Mouse (Mus musculus) lung, embryonic 16.5 days (tissue): ENCODE results near the gene Gria1. TPM values are rescaled to one million over a fixed set of nuclear protein-coding genes. Genes with fewer than 3 reads are reported as not detected.

Experiments
- ATAC-seq: fragments of 200-750 bp; cut with Nextera tagmentation; 2 replicates; pipeline ENCODE4 v1.8.0; 2017; ENCODE audit warnings: low read depth, mild to moderate bottlenecking, moderate library complexity
- H3K27ac ChIP-seq: fragments of 300-500 bp; sonication (generic); 2 replicates; pipeline ENCODE4 v1.5.1; 2014; ENCODE audit warnings: mild to moderate bottlenecking, control low read depth, low read length
- H3K27me3 ChIP-seq: fragments of 300-500 bp; sonication (generic); 2 replicates; pipeline ENCODE4 v1.6.1; 2014; ENCODE audit warnings: low read depth, low read length, mixed read lengths; ENCODE audit not compliant: control insufficient read depth, insufficient read depth
- H3K36me3 ChIP-seq: fragments of 300-500 bp; sonication (generic); 2 replicates; pipeline ENCODE4 v1.6.1; 2014; ENCODE audit warnings: low read length; ENCODE audit not compliant: control insufficient read depth, insufficient read depth
- H3K4me1 ChIP-seq: fragments of 300-500 bp; sonication (generic); replicated peaks from 2 replicates; pipeline ENCODE4 v1.6.1; 2014; ENCODE audit warnings: low read length, mixed read lengths; ENCODE audit not compliant: control insufficient read depth, insufficient read depth
- H3K4me2 ChIP-seq: fragments of 300-500 bp; sonication (generic); 2 replicates; pipeline ENCODE4 v1.6.1; 2014; ENCODE audit warnings: low read depth, low read length, control low read depth
- H3K4me3 ChIP-seq: fragments of 300-500 bp; sonication (generic); 2 replicates; pipeline ENCODE4 v1.5.1; 2014; ENCODE audit warnings: mild to moderate bottlenecking, low read length, control low read depth
- H3K9ac ChIP-seq: fragments of 300-500 bp; sonication (generic); 2 replicates; pipeline ENCODE4 v1.6.1; 2014; ENCODE audit warnings: low read length, control low read depth
- H3K9me3 ChIP-seq: fragments of 300-500 bp; sonication (generic); 2 replicates; pipeline ENCODE4 v1.6.1; 2016; ENCODE audit warnings: low read length; ENCODE audit not compliant: control insufficient read depth
- WGBS: fragments of 180-500 bp; shearing (Covaris S2); extraction: QIAGEN DNeasy Blood & Tissue Kit; methylation state at CpG from one replicate; pipeline ENCODE4 v1.1.7; 2014; 5-methylcytosine and 5-hydroxymethylcytosine counted together
- polyA plus RNA-seq: library from polyadenylated mRNA; unstranded; fragments of >200 nt; fragmentation: Nextera tagmentation; extraction: Ambion mirVana; gene quantifications from 2 replicates; pipeline ENCODE4 v1.2.1, GENCODE M21; 2015

The Gria1 gene
- polyA plus RNA-seq, 1 experiment from 2014 or later = 0.89 TPM

- no peak overlapping the region for H3K4me2 ChIP-seq
- WGBS = 77% methylated on average over 8 of the region's 8 CpGs
- ATAC-seq = no peak
- H3K36me3 ChIP-seq = no peaks in the 10 kb centered on the region
- H3K27ac ChIP-seq = no peak overlapping the region
- H3K9me3 ChIP-seq = no peaks in the 10 kb centered on the region
- no peak overlapping the region for H3K9ac ChIP-seq
- no peak overlapping the region for H3K4me3 ChIP-seq
- H3K4me1 ChIP-seq = no peaks in the 10 kb centered on the region
- H3K27me3 ChIP-seq = no peaks in the 10 kb centered on the region
Observed at GRCm38 (mm10) chr11:57271687-57272086, 260.5 kb downstream of the Gria1 start.

GRCm38 (mm10) chr11:57274687-57275086, 263.5 kb downstream of the Gria1 start:
- Histone ChIP-seq H3K36me3 (no peaks in the 10 kb centered on the region), H3K27me3 (no peaks in the 10 kb centered on the region), H3K4me3 (no peak overlapping the region), H3K9ac (no peak overlapping the region), H3K4me2 (no peak overlapping the region), H3K9me3 (no peaks in the 10 kb centered on the region), H3K4me1 (no peaks in the 10 kb centered on the region), H3K27ac (no peak overlapping the region)
- 92% methylated on average over 4 of the region's 4 CpGs for WGBS
- ATAC-seq = no peak

GRCm38 (mm10) chr11:57278056-57278455, 266.9 kb downstream of the Gria1 start:
- Histone ChIP-seq H3K27me3 (no peaks in the 10 kb centered on the region), H3K9me3 (no peaks in the 10 kb centered on the region), H3K9ac (no peak overlapping the region), H3K4me1 (no peaks in the 10 kb centered on the region), H3K4me3 (no peak overlapping the region), H3K36me3 (no peaks in the 10 kb centered on the region), H3K4me2 (peak overlapping the region; percentile 0; the same call in 1 of the 2 replicates), H3K27ac (no peak overlapping the region)
- 22% methylated on average over 10 of the region's 10 CpGs for WGBS
- ATAC-seq = no peak

GRCm38 (mm10) chr11:57286119-57286518, 274.9 kb downstream of the Gria1 start:
- Histone ChIP-seq H3K9ac (no peak overlapping the region), H3K36me3 (no peaks in the 10 kb centered on the region), H3K4me2 (no peak overlapping the region), H3K27me3 (no peaks in the 10 kb centered on the region), H3K4me3 (no peak overlapping the region), H3K9me3 (no peaks in the 10 kb centered on the region), H3K27ac (no peak overlapping the region), H3K4me1 (no peaks in the 10 kb centered on the region)
- ATAC-seq = no peak
- WGBS = 73% methylated on average over 2 of the region's 2 CpGs

- H3K4me2 ChIP-seq = no peak overlapping the region
- no peaks in the 10 kb centered on the region for H3K36me3 ChIP-seq
- H3K27ac ChIP-seq = no peak overlapping the region
- ATAC-seq = no peak
- H3K9me3 ChIP-seq = no peaks in the 10 kb centered on the region
- no peak overlapping the region for H3K4me3 ChIP-seq
- WGBS = 87% methylated on average over 8 of the region's 8 CpGs
- H3K9ac ChIP-seq = no peak overlapping the region
- no peaks in the 10 kb centered on the region for H3K27me3 ChIP-seq
- H3K4me1 ChIP-seq = no peaks in the 10 kb centered on the region
Observed at GRCm38 (mm10) chr11:57297376-57297775, 286.2 kb downstream of the Gria1 start.

- no peak for ATAC-seq
- Histone ChIP-seq H3K4me1 (no peaks in the 10 kb centered on the region), H3K27ac (no peak overlapping the region), H3K9me3 (no peaks in the 10 kb centered on the region), H3K4me2 (no peak overlapping the region), H3K36me3 (no peaks in the 10 kb centered on the region), H3K9ac (no peak overlapping the region), H3K4me3 (no peak overlapping the region), H3K27me3 (no peaks in the 10 kb centered on the region)
- 48% methylated on average over 2 of the region's 2 CpGs for WGBS
Observed at GRCm38 (mm10) chr11:57298263-57298662, 287.1 kb downstream of the Gria1 start.

- H3K4me2 ChIP-seq = no peak overlapping the region
- H3K27ac ChIP-seq = no peak overlapping the region
- no peak for ATAC-seq
- no peaks in the 10 kb centered on the region for H3K36me3 ChIP-seq
- no peak overlapping the region for H3K4me3 ChIP-seq
- no peaks in the 10 kb centered on the region for H3K27me3 ChIP-seq
- no peaks in the 10 kb centered on the region for H3K9me3 ChIP-seq
- H3K4me1 ChIP-seq = no peaks in the 10 kb centered on the region
- H3K9ac ChIP-seq = no peak overlapping the region
Observed at GRCm38 (mm10) chr11:57298665-57299064, 287.5 kb downstream of the Gria1 start.

- WGBS = 93% methylated on average over 1 of the region's 1 CpGs
- Histone ChIP-seq H3K4me1 (no peaks in the 10 kb centered on the region), H3K4me3 (no peak overlapping the region), H3K9ac (no peak overlapping the region), H3K36me3 (no peaks in the 10 kb centered on the region), H3K27ac (no peak overlapping the region), H3K9me3 (no peaks in the 10 kb centered on the region), H3K27me3 (no peaks in the 10 kb centered on the region), H3K4me2 (no peak overlapping the region)
- no peak for ATAC-seq
Observed at GRCm38 (mm10) chr11:57303602-57304001, 292.4 kb downstream of the Gria1 start.

GRCm38 (mm10) chr11:57306116-57306515, 294.9 kb downstream of the Gria1 start:
- H3K4me1 ChIP-seq = no peaks in the 10 kb centered on the region
- H3K4me2 ChIP-seq = no peak overlapping the region
- no peak for ATAC-seq
- H3K4me3 ChIP-seq = no peak overlapping the region
- H3K27me3 ChIP-seq = no peaks in the 10 kb centered on the region
- WGBS = 68% methylated on average over 2 of the region's 2 CpGs
- no peaks in the 10 kb centered on the region for H3K9me3 ChIP-seq
- H3K9ac ChIP-seq = no peak overlapping the region
- no peaks in the 10 kb centered on the region for H3K36me3 ChIP-seq
- no peak overlapping the region for H3K27ac ChIP-seq

- WGBS = 89% methylated on average over 1 of the region's 1 CpGs
- Histone ChIP-seq H3K4me1 (no peaks in the 10 kb centered on the region), H3K27ac (no peak overlapping the region), H3K4me2 (no peak overlapping the region), H3K9ac (no peak overlapping the region), H3K9me3 (no peaks in the 10 kb centered on the region), H3K4me3 (no peak overlapping the region), H3K27me3 (no peaks in the 10 kb centered on the region), H3K36me3 (no peaks in the 10 kb centered on the region)
- ATAC-seq = no peak
Observed at GRCm38 (mm10) chr11:57306892-57307291, 295.7 kb downstream of the Gria1 start.
